Mouse (Mus musculus) CD4-positive, CD25-positive, alpha-beta regulatory T cell, adult 9 weeks (primary cell): ENCODE measurements around the gene Aatk. TPM values are rescaled to one million over a fixed set of nuclear protein-coding genes. Genes with fewer than 3 reads are reported as not detected.

Experiments used
- polyA plus RNA-seq: library from polyadenylated mRNA; unstranded; fragments of 100-300 nt; shearing (Covaris generic); gene quantifications from one replicate; pipeline ENCODE4 v1.2.1, GENCODE M21; 2017

Gene Aatk
- not detected for polyA plus RNA-seq

GRCm38 (mm10) chr11:120046553-120047191, at the start of gene Aatk:
TSS of gene Aatk (minus strand) at chr11:120047167.

GRCm38 (mm10) chr11:120086702-120087152, 39.8 kb upstream of the Aatk start, which contains the start of gene Cep131:
TSS of gene Cep131 (minus strand) at chr11:120086827.

Other genes starting within 250 kb of the Aatk start
- 50.4 TPM for gene Chmp6, start 133.7 kb downstream of the Aatk start, polyA plus RNA-seq
- gene Baiap2, start 104.4 kb downstream of the Aatk start, polyA plus RNA-seq = 16.9 TPM
- 2.0 TPM for gene Cep131, start 39.7 kb upstream of the Aatk start, polyA plus RNA-seq
- gene Tepsin, start 51.6 kb upstream of the Aatk start, polyA plus RNA-seq = 39.7 TPM
- gene Ndufaf8, start 51.8 kb upstream of the Aatk start, polyA plus RNA-seq = 108 TPM
- gene Slc38a10, start 104.2 kb upstream of the Aatk start, polyA plus RNA-seq = 151 TPM
- not detected for gene Bahcc1, start 185.8 kb upstream of the Aatk start, polyA plus RNA-seq